Mouse (Mus musculus) 3T3-L1 (cell line): ENCODE results near the gene Cd40lg.

Experiments used
- DNase-seq: peaks from one replicate; pipeline ENCODE4 v3.0.0-alpha.2; 2015; ENCODE audit warnings: low read depth, low spot score

Gene Cd40lg

GRCm38 (mm10) chrX:57260744-57261143 lies 48.8 kb downstream of the Cd40lg start:
- DNase-seq, result no peak

- no peak for DNase-seq
Measured at GRCm38 (mm10) chrX:57263515-57263914, 51.6 kb downstream of the Cd40lg start.
